Mouse (Mus musculus): ENCODE results near the gene Gja5.

The Gja5 gene

DNA sequence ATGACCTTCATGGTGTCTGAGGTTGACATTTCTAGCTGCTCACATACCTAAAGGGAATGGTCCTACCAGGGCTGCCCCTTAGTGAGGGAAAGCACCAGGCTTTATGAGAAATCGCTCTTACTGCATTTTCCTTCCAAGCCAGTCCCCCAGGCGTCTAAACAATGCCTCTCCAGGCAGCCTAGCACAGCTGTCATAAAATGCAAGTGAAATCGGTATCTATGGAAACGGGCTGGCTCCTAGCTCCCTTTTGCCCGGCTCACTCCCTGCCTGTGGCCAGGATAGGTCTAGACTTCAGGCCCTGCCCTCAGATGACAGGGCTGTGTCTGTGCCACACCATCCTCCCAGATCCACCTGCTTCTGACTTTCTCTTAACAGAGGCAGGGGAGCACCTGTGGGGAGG, 33.1 kb downstream of the Gja5 start:
- DNase-seq: no peak

DNA sequence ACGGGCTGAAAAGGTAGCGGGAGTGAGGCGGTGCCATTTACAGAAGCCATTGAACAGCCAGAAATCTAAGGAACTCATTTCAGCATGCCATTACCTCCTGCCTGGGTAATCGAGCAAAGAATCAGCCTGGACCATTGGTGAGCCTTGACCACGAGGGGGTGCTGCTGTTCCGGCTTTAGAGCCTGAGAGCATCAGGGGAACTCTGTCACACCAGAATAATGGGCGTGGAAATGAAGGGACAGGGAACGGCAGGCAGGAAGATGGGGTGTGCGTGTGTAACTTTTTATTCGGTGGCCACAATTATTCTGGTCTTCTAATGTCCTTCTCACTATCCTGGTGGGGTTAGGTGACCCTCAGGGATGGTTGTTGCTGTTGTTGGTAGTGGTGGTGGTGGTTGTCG, 34.2 kb downstream of the Gja5 start:
- peak; percentile 80 to 85 for DNase-seq

DNA sequence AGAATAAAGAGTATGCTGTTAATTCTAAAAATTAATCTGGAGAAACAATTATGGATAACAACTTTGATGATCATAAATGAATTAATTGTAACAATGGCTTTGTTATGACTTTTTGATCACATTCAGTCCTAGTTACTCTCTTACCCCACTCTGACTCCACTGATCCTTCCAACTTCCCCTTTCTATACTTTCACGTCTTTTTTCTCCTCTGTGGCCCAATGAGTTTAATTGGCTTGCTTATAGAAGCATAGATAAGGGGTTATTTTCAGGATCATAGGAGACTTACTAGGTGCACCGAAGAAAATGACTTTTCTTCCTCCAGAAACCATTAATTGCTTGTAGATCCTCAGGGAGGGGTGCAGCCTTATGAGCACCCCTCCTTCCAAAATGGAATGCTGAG, 38.2 kb downstream of the Gja5 start:
- no peak for DNase-seq

DNA sequence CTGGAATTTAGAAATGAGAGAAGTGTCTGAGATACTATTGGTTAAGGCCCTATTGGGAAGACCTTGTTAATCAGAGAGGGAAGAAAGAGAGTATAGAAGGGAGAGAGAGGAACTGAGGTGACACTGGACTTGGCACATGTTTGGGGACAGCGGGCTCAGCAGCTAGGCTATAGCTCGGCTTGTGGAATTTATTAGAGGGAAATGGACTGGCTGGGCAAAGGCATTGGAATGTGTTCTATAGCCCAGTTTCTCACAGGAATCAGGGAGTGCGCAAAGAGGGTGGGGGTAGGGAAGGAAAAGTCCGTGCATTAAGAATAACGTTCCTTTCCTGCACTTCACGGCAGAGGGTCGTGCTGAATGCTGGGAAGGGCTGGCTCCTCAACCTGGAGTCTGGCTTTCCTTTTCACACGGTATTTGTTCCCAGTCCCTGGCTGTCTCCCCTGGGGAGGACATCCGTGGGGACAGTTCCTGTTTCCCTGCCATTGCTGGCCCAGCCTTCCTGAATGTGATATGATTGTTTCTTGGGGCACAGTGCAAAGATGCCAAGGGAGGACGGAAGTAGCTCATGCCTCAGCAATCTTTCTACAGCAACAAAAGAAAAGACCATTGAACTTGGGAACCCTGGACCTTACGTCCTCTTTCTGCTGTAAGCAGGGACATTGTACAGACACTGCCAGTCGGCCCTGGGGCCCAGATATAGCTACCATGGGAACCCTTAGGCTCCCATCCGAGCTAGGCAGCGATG, 49.2 kb downstream of the Gja5 start:
- DNase-seq: no peak

DNA sequence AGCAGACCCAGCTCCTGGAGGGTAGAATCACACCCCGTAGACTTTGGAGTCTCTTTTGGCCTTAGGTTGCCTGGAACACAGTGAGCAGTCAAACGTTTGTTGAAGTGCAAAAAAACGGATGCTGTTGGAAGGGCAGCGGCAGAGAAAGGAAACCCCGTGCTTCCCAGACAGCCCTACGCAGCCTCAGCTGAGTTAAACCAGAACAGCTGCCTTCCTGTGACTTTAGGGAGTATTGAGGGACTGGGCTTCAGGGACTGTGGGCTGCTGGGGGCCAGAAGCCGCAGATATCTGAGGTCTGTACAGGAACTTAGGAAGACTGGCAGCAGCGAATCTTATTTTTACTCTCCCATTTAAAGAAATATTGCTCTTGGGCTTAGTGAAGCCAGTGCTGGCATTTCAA, 56.1 kb downstream of the Gja5 start:
- DNase-seq: no peak

DNA sequence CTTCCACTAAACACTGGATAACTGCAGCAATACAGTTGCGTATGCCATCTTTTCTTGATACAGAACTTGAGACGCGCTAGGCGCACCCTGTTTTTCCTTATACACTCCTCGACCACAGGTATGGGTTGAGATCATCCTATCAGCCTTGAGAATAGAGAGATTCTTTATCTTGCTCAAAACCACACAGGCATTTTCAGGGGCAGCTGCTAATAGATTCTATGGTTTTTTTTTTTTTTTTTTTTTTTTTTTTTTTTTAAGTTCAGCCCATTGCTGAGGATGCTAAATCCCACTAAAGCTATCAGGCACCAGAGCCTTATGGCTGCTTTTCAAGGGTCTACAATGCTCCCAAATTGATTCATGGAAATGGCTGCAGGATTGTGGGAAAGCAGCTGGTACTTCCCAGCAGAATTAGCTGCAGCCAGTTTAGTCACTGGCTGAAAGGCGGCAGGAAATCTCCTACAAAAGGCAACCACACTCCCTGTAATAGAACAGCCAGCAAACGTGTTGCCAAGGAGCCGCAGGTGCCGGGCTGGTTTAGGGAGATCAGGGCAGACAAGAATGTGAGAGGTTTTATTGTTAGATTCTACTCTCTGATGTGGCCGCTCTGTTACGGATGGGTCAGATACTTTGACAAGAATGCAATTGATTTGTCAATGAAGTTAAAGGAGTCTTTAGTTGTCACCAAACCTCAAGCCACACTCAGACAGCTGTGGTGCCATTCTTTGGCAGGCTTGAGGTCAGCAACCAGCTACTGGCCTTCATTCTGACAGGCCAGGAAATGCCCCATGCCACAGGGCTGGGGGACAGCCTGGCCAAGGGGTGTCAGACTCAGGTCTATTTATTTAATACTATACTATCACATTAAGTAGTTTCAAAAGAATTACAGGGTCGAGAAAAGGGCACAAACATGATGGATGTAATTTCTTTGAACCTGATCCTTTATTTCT, 58.9 kb downstream of the Gja5 start:
- no peak for DNase-seq

DNA sequence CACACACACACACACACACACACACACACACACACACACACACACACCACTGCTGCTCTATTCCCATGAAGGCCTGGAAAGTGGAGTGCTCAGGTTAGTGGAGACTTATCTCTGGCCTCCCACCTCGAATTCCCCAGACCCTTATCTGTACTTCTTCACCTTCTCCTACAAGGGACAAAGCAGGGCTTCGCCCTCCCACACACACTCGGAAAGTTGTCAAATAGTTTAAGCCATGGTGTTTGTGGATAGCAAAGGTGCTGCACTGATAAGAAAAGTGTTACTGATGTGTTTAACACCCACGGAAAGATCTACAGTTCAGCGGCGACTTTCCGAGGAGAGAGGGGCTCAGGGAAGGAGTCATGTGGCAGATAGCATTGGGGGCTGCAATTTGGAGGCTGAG, 66.5 kb downstream of the Gja5 start:
- no peak for DNase-seq

DNA sequence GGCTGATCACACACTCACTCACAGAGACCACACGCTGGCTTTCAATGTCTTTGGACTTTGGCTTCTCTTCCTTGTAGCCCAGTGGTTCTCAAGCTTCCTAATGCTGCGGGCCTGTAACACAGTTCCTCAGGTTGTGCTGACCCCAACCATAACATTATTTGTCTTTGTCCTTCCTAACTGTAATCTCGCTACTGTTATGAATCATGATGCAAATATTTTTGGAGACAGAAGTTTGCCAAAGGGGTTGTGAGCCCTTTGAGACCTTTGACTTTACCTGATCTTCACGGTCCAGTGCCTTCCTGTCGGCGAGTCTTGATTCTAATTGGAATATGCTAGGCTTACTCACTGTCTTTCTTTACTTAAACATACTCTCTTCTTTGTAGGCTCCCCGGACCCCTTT, 70.0 kb downstream of the Gja5 start:
- no peak for DNase-seq

DNA sequence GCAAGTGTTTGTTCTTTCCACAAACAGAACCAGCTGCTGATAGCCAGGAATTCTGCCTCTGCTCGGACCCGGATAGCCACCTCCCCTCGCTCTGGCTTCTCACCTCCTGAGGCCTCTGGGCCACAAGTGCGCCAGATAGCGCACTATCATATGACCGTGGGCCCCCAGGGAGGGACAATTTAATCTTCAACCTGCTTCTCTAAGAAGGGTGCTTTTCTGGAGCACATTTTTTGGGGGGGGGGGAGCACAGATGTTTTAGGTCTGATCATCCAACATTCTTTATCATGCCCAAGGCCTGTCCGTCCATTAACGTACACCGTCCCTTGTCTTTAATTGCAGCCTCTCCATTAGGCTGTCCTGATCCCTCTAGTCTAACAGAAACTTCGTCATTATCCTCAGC, 71.1 kb downstream of the Gja5 start:
- no peak for DNase-seq

DNA sequence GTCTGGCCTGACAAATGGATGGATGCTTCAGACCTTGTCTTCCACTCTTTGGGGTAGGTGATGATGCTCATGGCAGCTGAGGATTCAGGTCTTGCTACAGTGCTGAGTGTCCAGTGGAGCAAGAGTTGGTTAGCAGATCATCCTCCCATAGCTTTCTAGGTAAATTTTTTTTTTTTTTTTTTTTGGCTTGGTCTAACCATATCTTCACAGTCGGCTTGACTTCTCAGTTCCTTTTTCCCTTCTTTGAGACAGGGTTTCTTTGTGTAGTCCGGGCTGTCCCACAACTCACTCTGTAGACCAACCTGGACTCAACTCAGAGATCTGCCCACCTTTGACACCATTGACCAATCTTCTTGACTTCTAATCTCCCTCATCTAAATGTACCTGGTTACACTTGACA, 73.0 kb downstream of the Gja5 start:
- DNase-seq: no peak

- DNase-seq: no peak
Observed at GRCm38 (mm10) chr3:96978469-96978868, 74.0 kb downstream of the Gja5 start.

GRCm38 (mm10) chr3:96979020-96979419, 74.5 kb downstream of the Gja5 start:
- DNase-seq: no peak

DNA sequence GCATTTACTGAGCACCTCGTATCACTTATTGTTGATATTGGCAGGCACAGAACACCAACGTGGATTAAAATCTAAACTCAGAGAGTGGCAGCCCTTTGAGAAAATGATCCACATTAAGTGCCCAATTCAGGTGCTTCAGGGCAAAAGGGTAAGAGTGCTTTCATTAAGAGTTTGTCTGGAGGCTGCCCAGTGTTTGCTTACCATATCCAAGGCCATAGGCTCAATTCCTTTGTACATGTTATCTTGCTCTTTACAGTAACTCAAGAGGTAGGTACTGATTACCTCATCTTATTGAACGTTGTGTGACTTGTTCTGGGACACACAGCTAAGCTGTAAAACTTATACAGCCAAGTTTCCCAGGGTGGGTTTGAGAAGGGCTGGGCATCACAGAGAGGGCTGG, 77.3 kb downstream of the Gja5 start:
- no peak for DNase-seq

DNA sequence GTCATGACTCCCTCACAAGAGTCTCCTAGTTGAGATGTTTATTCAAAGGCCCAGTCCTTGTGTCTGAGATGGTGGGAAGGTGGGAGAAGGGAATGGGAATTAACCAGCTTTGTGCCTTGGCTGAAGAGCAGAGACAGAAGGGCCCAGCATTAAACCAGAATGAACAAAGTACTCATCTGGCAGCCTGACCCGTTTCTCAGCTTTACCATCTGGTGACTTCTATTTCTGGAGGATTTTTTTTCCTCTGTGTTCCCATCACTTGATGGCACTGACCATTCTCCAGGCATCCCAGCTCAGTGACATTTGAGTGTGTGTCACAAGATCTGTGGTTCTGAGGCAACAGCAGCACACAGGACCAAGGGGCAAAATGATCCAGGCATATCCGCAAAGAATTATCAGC, 78.2 kb downstream of the Gja5 start:
- DNase-seq: no peak

DNA sequence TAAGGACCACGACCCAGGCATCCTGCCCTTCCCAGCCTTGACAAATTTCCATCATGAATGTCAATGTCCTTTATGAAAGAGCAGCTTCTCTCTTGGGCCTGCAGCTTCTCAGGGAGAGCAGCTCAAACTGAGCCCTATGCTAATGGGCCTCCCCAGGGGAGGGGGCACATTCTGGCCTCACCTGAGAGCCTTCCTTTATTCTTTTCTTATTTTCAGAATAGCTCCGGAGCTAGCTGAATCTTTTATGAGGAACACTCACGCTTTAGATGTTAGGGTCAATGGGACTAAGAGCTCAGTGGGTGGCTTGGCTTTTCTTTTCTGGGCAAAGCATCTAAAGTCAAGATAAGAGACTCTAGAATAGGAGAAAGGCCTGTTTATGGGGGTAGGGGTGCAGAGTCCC, 88.0 kb downstream of the Gja5 start:
- DNase-seq: no peak

- DNase-seq: no peak
Observed at GRCm38 (mm10) chr3:96997770-96998169, 93.3 kb downstream of the Gja5 start.

DNA sequence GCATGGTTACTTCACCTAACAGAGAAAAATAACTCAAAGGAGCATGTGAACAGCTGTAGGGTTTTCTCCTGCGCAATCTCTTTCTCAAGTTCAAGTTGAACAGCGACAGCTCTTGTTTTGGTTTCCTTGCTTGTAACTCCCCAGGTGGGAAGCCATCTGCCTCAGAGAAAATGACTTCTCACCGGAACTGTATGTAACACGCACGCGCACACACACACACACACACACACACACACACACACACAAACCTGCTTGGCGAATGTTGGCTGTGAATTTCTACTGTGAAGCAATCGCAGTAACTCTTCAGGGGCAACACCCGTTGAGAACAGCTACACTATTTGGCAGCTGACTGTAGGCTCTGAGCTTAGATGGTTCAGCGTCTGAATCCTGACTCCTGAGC, 98.6 kb downstream of the Gja5 start:
- DNase-seq: no peak

DNA sequence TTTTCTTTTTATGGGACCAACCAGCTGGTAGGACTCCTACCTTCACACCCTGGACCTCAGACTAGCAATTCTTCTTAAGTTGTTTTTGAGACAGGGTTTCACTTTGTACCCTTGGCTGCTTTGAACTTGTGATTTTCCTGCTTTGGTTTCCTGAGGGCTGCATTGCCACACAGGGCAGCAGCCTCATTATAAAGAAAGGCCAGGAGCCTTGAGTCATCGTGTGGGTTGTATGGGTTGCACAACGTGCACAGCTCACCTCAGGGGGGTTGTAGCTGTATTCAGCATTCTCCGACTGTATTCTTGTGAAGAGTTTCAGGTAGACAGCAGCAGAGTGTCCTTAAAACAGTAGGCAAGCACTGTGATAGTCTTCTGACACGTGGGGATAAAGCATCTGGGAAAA, 100.0 kb downstream of the Gja5 start:
- DNase-seq: no peak

DNA sequence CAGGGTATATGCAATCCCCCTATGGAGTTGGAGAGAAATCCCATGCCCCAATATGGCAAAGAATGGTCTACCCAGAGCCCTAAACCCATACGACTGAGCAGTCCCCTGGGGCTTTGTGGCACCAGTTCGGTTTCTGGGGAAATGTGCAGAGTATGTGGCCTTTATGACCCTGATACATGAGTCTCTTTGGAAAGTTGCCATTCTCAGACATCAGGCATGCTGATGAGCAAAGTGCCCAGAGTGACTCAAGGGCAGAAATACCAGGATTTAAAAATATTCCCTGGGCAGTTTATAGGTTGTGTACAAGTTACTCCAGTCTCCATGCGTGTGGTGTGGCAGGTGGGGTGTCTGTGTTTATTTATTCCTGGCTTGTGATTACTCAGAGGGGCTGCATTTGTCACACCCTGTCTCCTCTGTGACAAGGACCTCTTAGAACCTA, 102.5 kb downstream of the Gja5 start:
- no peak for DNase-seq

DNA sequence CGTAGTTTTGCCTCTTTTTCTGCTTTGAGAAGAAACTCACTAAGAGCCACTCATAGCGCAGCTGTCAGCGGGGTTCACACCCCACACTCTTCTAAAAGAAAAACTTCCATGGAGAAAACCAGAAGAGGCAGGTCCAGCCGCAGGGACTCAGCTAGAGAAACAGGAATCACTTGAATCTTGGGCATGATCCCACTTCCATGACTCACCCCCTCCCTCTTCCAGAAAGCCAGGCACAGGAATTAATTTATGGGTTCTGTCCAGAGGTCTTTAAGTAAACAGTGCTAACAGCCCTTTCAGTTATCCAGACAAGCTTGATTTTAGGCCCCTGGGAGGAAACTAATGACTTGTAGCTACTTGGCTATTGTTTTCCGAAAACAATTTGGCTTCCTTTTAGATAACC, 120.7 kb downstream of the Gja5 start:
- DNase-seq: no peak

GRCm38 (mm10) chr3:97032053-97032496, 127.6 kb downstream of the Gja5 start:
- no peak for DNase-seq

DNA sequence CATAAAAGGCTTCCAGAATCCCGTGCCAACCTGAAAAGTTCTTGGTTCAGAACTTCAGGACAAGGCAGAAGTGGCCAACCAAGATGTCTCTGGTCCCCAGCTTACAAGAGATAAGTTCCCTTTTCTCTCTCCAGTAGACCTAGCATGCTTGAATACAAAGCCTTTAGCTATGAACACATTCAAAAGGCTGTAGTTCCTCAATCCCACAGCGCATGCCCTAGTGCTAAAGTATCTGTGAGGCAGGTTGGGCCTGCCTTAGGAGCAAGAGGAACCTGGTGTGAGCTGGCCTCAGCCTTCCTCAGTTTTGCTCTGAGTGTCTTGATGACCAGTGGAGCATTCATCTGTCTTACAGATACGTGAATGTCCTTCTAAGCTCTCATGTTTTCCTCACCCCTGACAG, 131.1 kb downstream of the Gja5 start:
- DNase-seq: no peak

DNA sequence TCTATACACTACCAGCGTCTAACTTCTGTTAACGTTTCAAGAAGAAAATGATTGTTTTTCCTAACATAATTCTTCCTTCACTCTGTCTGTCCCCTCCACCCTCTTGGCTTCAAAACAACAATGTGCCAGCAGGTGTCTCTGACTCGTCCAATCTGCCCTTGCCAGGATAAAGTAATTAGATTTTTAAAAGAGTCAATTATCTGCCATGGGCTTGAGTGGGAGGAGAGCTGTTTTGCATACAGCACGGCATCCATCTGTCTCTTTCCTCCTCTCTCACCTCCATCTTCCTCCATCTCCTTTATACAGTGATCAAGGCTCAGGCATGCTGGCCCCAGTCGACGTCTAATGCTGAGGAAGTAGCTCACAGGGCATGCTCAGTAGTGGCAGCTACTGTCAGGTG, 132.6 kb downstream of the Gja5 start:
- DNase-seq: no peak

DNA sequence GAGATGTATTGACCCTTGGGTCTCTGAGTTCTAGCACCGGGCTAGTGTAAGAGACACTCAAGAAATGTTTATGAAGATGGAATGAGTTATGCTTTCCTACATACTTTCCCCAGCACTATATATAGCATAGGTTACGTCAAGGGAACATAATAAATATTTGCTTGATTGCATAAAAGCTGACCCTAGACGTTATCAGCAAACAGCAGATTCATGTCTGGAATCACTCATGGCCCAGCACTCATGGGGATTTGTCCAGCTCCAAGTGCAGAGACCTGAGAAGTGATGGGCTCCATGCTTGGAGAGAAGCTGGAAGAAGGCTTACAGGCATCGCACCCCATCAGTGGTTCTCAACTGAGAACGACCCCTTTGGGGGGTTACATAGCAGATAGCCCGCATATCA, 135.2 kb downstream of the Gja5 start:
- no peak for DNase-seq
